Mouse (Mus musculus): Measurements from ENCODE around the gene Chchd3. TPM values are rescaled to one million over a fixed set of nuclear protein-coding genes. Genes with fewer than 3 reads are reported as not detected.

The Chchd3 gene
- total and polyA plus RNA-seq, 3 experiments: 145 to 246 (median 190) TPM

- Histone ChIP-seq H3K4me1 (ENCODE audit: insufficient read depth, low read depth, low read length) (no peaks in the 10 kb centered on the region), H3K9me3 (replicated peaks) (no peaks in the 10 kb centered on the region), H3K36me3 (replicated peaks) (peaks cover 67% of the 10 kb centered on the region), H3K4me3 (ENCODE audit: low read depth, low read length) (no peak overlapping the region), H3K27me3 (ENCODE audit: insufficient read depth, low read length) (no peaks in the 10 kb centered on the region)
- ATAC-seq (ENCODE audit: extremely low read depth, insufficient number of reproducible peaks, low FRiP score, poor library complexity, severe bottlenecking): no peak
- TF ChIP-seq CTCF (IDR thresholded peaks at IDR 0.05; ENCODE audit: low read depth, low read length) (no peak), GATA2 (IDR thresholded peaks at IDR 0.05; ENCODE audit: borderline replicate concordance, low read depth, low read length) (no peak), TAL1 (conservative IDR thresholded peaks at IDR 0.05; ENCODE audit: low read depth, low read length) (no peak), GATA1 (IDR thresholded peaks at IDR 0.05; ENCODE audit: borderline replicate concordance, low read length) (no peak), POLR2AphosphoS5 (IDR thresholded peaks at IDR 0.05; ENCODE audit: insufficient replicate concordance, low read depth, low read length) (no peak)
- no peak for DNase-seq (ENCODE audit: low spot score)
These were observed 63.5 kb downstream of the Chchd3 start for GRCm38 (mm10) chr6:32996597-32996996.

GRCm38 (mm10) chr6:32993847-32994246, 66.2 kb downstream of the Chchd3 start:
- Histone ChIP-seq H3K27me3 (ENCODE audit: insufficient read depth, low read length) (no peaks in the 10 kb centered on the region), H3K9me3 (replicated peaks) (no peaks in the 10 kb centered on the region), H3K4me3 (ENCODE audit: low read depth, low read length) (no peak overlapping the region), H3K4me1 (ENCODE audit: insufficient read depth, low read depth, low read length) (no peaks in the 10 kb centered on the region), H3K36me3 (replicated peaks) (peaks cover 62% of the 10 kb centered on the region)
- no peak for TF ChIP-seq GATA2 (IDR thresholded peaks at IDR 0.05; ENCODE audit: borderline replicate concordance, low read depth, low read length)
- ATAC-seq (ENCODE audit: extremely low read depth, insufficient number of reproducible peaks, low FRiP score, poor library complexity, severe bottlenecking) (no peak), DNase-seq (ENCODE audit: low spot score) (no peak)

GRCm38 (mm10) chr6:32990061-32990633, 69.9 kb downstream of the Chchd3 start:
- H3K27me3 ChIP-seq (ENCODE audit: insufficient read depth, low read length): no peaks in the 10 kb centered on the region
- no peaks in the 10 kb centered on the region for H3K4me1 ChIP-seq (ENCODE audit: insufficient read depth, low read depth, low read length)
- no peak for TF ChIP-seq CTCF (IDR thresholded peaks at IDR 0.05; ENCODE audit: low read depth, low read length)
- no peak for TF ChIP-seq GATA2 (IDR thresholded peaks at IDR 0.05; ENCODE audit: borderline replicate concordance, low read depth, low read length)
- no peak for TF ChIP-seq POLR2AphosphoS5 (IDR thresholded peaks at IDR 0.05; ENCODE audit: insufficient replicate concordance, low read depth, low read length)
- no peak for TF ChIP-seq TAL1 (conservative IDR thresholded peaks at IDR 0.05; ENCODE audit: low read depth, low read length)
- TF ChIP-seq GATA1 (IDR thresholded peaks at IDR 0.05; ENCODE audit: borderline replicate concordance, low read length): no peak
- H3K36me3 ChIP-seq (replicated peaks): peaks cover 43% of the 10 kb centered on the region
- no peaks in the 10 kb centered on the region for H3K9me3 ChIP-seq (replicated peaks)
- ATAC-seq (ENCODE audit: extremely low read depth, insufficient number of reproducible peaks, low FRiP score, poor library complexity, severe bottlenecking) (no peak), DNase-seq (ENCODE audit: low spot score) (no peak)
- no peak overlapping the region for H3K4me3 ChIP-seq (ENCODE audit: low read depth, low read length)

GRCm38 (mm10) chr6:32988561-32988960, 71.5 kb downstream of the Chchd3 start:
- H3K4me1 ChIP-seq (ENCODE audit: insufficient read depth, low read depth, low read length): no peaks in the 10 kb centered on the region
- no peak overlapping the region for H3K4me3 ChIP-seq (ENCODE audit: low read depth, low read length)
- H3K9me3 ChIP-seq (replicated peaks): no peaks in the 10 kb centered on the region
- DNase-seq (ENCODE audit: low spot score) (no peak), ATAC-seq (ENCODE audit: extremely low read depth, insufficient number of reproducible peaks, low FRiP score, poor library complexity, severe bottlenecking) (no peak)
- H3K36me3 ChIP-seq (replicated peaks): peaks cover 41% of the 10 kb centered on the region
- H3K27me3 ChIP-seq (ENCODE audit: insufficient read depth, low read length): no peaks in the 10 kb centered on the region
- no peak for TF ChIP-seq GATA2 (IDR thresholded peaks at IDR 0.05; ENCODE audit: borderline replicate concordance, low read depth, low read length)
- TF ChIP-seq POLR2AphosphoS5 (IDR thresholded peaks at IDR 0.05; ENCODE audit: insufficient replicate concordance, low read depth, low read length): no peak
- TF ChIP-seq CTCF (IDR thresholded peaks at IDR 0.05; ENCODE audit: low read depth, low read length): no peak
- no peak for TF ChIP-seq TAL1 (conservative IDR thresholded peaks at IDR 0.05; ENCODE audit: low read depth, low read length)

GRCm38 (mm10) chr6:32983876-32984275, 76.2 kb downstream of the Chchd3 start:
- Histone ChIP-seq H3K27me3 (ENCODE audit: insufficient read depth, low read length) (no peaks in the 10 kb centered on the region), H3K4me1 (ENCODE audit: insufficient read depth, low read depth, low read length) (no peaks in the 10 kb centered on the region; the same call in 1 of the 2 replicates), H3K4me3 (ENCODE audit: low read depth, low read length) (no peak overlapping the region), H3K36me3 (replicated peaks) (peaks cover 36% of the 10 kb centered on the region), H3K9me3 (replicated peaks) (no peaks in the 10 kb centered on the region)
- DNase-seq (ENCODE audit: low spot score) (no peak), ATAC-seq (ENCODE audit: extremely low read depth, insufficient number of reproducible peaks, low FRiP score, poor library complexity, severe bottlenecking) (no peak)
- TF ChIP-seq CTCF (IDR thresholded peaks at IDR 0.05; ENCODE audit: low read depth, low read length) (no peak), POLR2AphosphoS5 (IDR thresholded peaks at IDR 0.05; ENCODE audit: insufficient replicate concordance, low read depth, low read length) (no peak), GATA1 (IDR thresholded peaks at IDR 0.05; ENCODE audit: borderline replicate concordance, low read length) (no peak), TAL1 (conservative IDR thresholded peaks at IDR 0.05; ENCODE audit: low read depth, low read length) (no peak), GATA2 (IDR thresholded peaks at IDR 0.05; ENCODE audit: borderline replicate concordance, low read depth, low read length) (no peak)

- H3K36me3 ChIP-seq (replicated peaks): peaks cover 40% of the 10 kb centered on the region
- TF ChIP-seq TAL1 (conservative IDR thresholded peaks at IDR 0.05; ENCODE audit: low read depth, low read length) (no peak), GATA2 (IDR thresholded peaks at IDR 0.05; ENCODE audit: borderline replicate concordance, low read depth, low read length) (no peak), GATA1 (IDR thresholded peaks at IDR 0.05; ENCODE audit: borderline replicate concordance, low read length) (no peak)
- no peak overlapping the region for H3K4me3 ChIP-seq (ENCODE audit: low read depth, low read length)
- H3K27me3 ChIP-seq (ENCODE audit: insufficient read depth, low read length): no peaks in the 10 kb centered on the region
- H3K4me1 ChIP-seq (ENCODE audit: insufficient read depth, low read depth, low read length): peaks cover under 1% of the 10 kb centered on the region; the same call in 1 of the 2 replicates
- DNase-seq (ENCODE audit: low spot score): no peak
- no peaks in the 10 kb centered on the region for H3K9me3 ChIP-seq (replicated peaks)
- ATAC-seq (ENCODE audit: extremely low read depth, insufficient number of reproducible peaks, low FRiP score, poor library complexity, severe bottlenecking): no peak
These were observed 78.8 kb downstream of the Chchd3 start for GRCm38 (mm10) chr6:32981253-32981652.

GRCm38 (mm10) chr6:32978811-32979210, 81.2 kb downstream of the Chchd3 start:
- no peak for DNase-seq (ENCODE audit: low spot score)
- Histone ChIP-seq H3K27me3 (ENCODE audit: insufficient read depth, low read length) (no peaks in the 10 kb centered on the region), H3K4me1 (ENCODE audit: insufficient read depth, low read depth, low read length) (peaks cover 13% of the 10 kb centered on the region), H3K9me3 (replicated peaks) (no peaks in the 10 kb centered on the region), H3K36me3 (replicated peaks) (peaks cover 36% of the 10 kb centered on the region), H3K4me3 (ENCODE audit: low read depth, low read length) (no peak overlapping the region)
- no peak for ATAC-seq (ENCODE audit: extremely low read depth, insufficient number of reproducible peaks, low FRiP score, poor library complexity, severe bottlenecking)
- TF ChIP-seq GATA1 (IDR thresholded peaks at IDR 0.05; ENCODE audit: borderline replicate concordance, low read length) (no peak), TAL1 (conservative IDR thresholded peaks at IDR 0.05; ENCODE audit: low read depth, low read length) (no peak), GATA2 (IDR thresholded peaks at IDR 0.05; ENCODE audit: borderline replicate concordance, low read depth, low read length) (no peak), POLR2AphosphoS5 (IDR thresholded peaks at IDR 0.05; ENCODE audit: insufficient replicate concordance, low read depth, low read length) (no peak)

All from G1E (cell line).